Mouse (Mus musculus): ENCODE measurements around the gene Fxn. TPM values are rescaled to one million over a fixed set of nuclear protein-coding genes. Genes with fewer than 3 reads are reported as not detected.
A peak's percentile ranks its signal among the peaks of the same experiment; 100 is the strongest.

Gene Fxn
- polyA plus RNA-seq (2015; fragmentation: Nextera tagmentation; extraction: Ambion mirVana) = 55.4 and 56.7 TPM in 2 replicates

- peak within 1 kb of the TSS; percentile 80 for H3K9ac ChIP-seq
- H3K27ac ChIP-seq = peak within 1 kb of the TSS; percentile 85
- ATAC-seq = peak; percentile 97
- WGBS = 1% methylated on average over 12 of the region's 22 CpGs
- no peaks in the 10 kb centered on the region for H3K27me3 ChIP-seq
- H3K9me3 ChIP-seq (replicated peaks) = no peaks in the 10 kb centered on the region
- peaks cover 14% of the 10 kb centered on the region for H3K36me3 ChIP-seq (ENCODE audit: poor library complexity, severe bottlenecking)
- H3K4me2 ChIP-seq = peak within 1 kb of the TSS; percentile 87
- H3K4me3 ChIP-seq = peak within 1 kb of the TSS; percentile 66
- peaks cover 12% of the 10 kb centered on the region for H3K4me1 ChIP-seq
Observed at GRCm38 (mm10) chr19:24280601-24281228, at the start of gene Fxn. Gene Fxn, minus strand, starts transcription at chr19:24280605.

DNA sequence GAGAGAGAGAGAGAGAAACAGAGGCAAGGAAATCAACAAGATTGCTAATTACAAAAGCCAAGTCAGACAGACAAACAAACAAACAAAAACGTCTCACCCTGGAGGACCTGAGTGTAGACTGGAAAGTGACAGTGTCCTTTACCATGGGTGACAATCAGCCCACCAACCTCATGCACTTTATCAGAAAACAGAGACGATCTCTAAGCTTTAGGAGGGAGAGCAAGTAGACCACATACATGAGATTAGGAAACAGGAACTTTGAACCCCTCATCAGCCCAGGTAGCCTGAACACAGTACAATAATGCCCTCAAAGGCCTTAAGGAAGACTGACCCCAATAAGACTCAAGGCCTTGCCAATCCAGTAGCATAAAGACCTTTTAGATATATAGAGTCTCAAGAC is 47.5 kb upstream of the Fxn start:
- Histone ChIP-seq H3K27ac (no peak overlapping the region), H3K4me1 (peaks cover 37% of the 10 kb centered on the region), H3K4me2 (no peak overlapping the region), H3K9ac (no peak overlapping the region), H3K27me3 (no peaks in the 10 kb centered on the region), H3K9me3 (replicated peaks) (no peaks in the 10 kb centered on the region), H3K4me3 (no peak overlapping the region), H3K36me3 (ENCODE audit: poor library complexity, severe bottlenecking) (no peaks in the 10 kb centered on the region)
- WGBS = 79% methylated on average over 2 of the region's 2 CpGs
- no peak for ATAC-seq

- peak; percentile 69; the same call in 1 of the 2 replicates for ATAC-seq
- H3K27ac ChIP-seq = no peak overlapping the region
- 8% methylated on average over 1 of the region's 1 CpGs for WGBS
Observed at GRCm38 (mm10) chr19:24326969-24327368, 46.6 kb upstream of the Fxn start.

DNA sequence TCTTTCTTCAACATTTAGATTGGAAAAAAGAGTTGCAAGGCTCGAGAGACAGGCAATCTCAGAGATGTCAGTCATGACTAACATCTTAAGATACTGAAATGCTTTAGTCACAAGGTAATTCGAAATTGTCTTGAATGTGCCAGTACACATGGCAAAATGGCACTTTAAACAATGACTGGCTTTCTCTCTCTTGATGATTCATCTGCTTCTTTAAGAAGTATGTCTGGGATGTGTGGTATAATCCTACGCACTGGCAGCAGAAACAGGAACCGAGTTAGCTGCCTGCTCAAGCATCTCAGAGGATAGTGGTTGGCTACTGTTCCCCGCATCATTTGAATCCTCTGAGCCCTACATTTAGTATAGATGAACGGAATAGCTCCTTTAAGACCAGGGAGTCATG is 45.3 kb upstream of the Fxn start:
- H3K4me1 ChIP-seq = peaks cover 37% of the 10 kb centered on the region
- H3K9me3 ChIP-seq (replicated peaks) = no peaks in the 10 kb centered on the region
- 85% methylated on average over 6 of the region's 6 CpGs for WGBS
- no peak overlapping the region for H3K9ac ChIP-seq
- H3K27ac ChIP-seq = no peak overlapping the region
- H3K4me2 ChIP-seq = no peak overlapping the region
- no peaks in the 10 kb centered on the region for H3K36me3 ChIP-seq (ENCODE audit: poor library complexity, severe bottlenecking)
- H3K4me3 ChIP-seq = no peak overlapping the region
- 0 out of 2 replicates have a peak, but pooled peaks cover 2% of the 10 kb centered on the region for H3K27me3 ChIP-seq
- ATAC-seq = no peak

More at GRCm38 (mm10) chr19:24326969-24327368, 46.6 kb upstream of the Fxn start:
- H3K4me1 ChIP-seq = peaks cover 37% of the 10 kb centered on the region
- no peak overlapping the region for H3K9ac ChIP-seq
- no peaks in the 10 kb centered on the region for H3K9me3 ChIP-seq (replicated peaks)
- no peaks in the 10 kb centered on the region for H3K36me3 ChIP-seq (ENCODE audit: poor library complexity, severe bottlenecking)
- H3K4me3 ChIP-seq = no peak overlapping the region
- no peak overlapping the region for H3K4me2 ChIP-seq
- no peaks in the 10 kb centered on the region for H3K27me3 ChIP-seq

GRCm38 (mm10) chr19:24323841-24324613 is 43.6 kb upstream of the Fxn start:
- Histone ChIP-seq H3K4me2 (no peak overlapping the region), H3K27ac (no peak overlapping the region), H3K4me1 (peaks cover 37% of the 10 kb centered on the region), H3K4me3 (no peak overlapping the region), H3K9ac (no peak overlapping the region), H3K27me3 (0 out of 2 replicates have a peak, but pooled peaks cover 2% of the 10 kb centered on the region), H3K9me3 (replicated peaks) (no peaks in the 10 kb centered on the region), H3K36me3 (ENCODE audit: poor library complexity, severe bottlenecking) (no peaks in the 10 kb centered on the region)
- no peak for ATAC-seq
- WGBS = 38% methylated on average over 10 of the region's 10 CpGs

DNA sequence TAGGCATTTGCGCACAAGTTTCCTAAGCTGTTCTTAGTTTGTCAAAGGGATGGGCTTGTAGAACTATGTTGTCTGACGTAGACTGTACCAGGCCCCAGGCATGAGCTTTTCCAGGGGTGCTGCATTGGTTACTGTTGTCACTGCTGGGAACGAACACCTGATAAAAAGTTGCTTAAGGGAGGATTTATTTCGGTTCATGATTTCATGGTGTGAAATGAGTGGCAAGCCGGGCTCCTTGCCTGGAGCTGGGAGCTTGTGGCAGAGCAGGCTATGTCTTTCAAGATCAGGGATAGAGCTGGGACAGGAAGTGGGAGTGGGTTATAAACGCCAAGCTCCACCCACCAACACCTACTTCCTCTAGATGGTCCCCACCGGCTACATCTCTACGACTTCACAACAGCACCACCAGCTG is 41.5 kb upstream of the Fxn start:
- no peak overlapping the region for H3K27ac ChIP-seq
- peaks cover 49% of the 10 kb centered on the region for H3K4me1 ChIP-seq
- no peak overlapping the region for H3K4me2 ChIP-seq
- H3K27me3 ChIP-seq = 0 out of 2 replicates have a peak, but pooled peaks cover 2% of the 10 kb centered on the region
- no peak overlapping the region for H3K9ac ChIP-seq
- no peaks in the 10 kb centered on the region for H3K9me3 ChIP-seq (replicated peaks)
- 92% methylated on average over 8 of the region's 8 CpGs for WGBS
- ATAC-seq = no peak
- H3K4me3 ChIP-seq = no peak overlapping the region
- no peaks in the 10 kb centered on the region for H3K36me3 ChIP-seq (ENCODE audit: poor library complexity, severe bottlenecking)

DNA sequence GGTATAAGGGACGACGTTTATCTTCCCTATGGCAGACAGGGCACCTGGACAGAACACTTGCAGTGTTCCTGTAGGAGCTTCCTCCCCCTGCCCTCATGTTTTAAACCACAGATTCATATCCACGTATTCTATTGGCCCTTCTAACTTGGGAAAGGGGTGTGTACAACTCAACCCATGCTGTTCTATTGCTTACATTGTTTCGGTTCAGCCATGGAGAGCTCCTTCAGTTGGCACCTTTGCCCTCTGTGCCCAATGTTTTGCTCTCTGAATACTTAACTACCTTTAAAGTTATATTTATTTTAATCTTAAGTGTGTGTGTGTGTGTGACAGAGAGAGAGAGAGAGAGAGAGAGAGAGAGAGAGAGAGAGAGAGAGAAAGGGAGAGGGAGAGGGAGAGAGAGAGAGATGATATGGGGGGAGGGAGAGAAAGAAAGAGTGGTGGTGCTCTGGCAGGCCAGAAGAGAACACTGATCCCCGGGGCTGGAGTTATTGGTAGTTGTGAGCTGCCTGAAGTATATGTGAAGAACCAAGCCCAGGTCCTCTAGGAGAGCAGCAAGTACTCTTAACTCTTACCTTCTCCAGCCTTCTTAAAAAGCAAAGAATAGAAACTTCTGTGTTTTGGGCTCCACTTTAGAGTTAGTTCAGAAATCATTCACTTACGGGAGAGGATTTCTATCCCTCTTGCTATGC is 41.0 kb upstream of the Fxn start:
- WGBS = 90% methylated on average over 6 of the region's 6 CpGs
- 0 out of 2 replicates have a peak, but pooled peaks cover 2% of the 10 kb centered on the region for H3K27me3 ChIP-seq
- H3K4me3 ChIP-seq = no peak overlapping the region
- no peak overlapping the region for H3K27ac ChIP-seq
- H3K4me2 ChIP-seq = no peak overlapping the region
- H3K9me3 ChIP-seq (replicated peaks) = no peaks in the 10 kb centered on the region
- H3K9ac ChIP-seq = no peak overlapping the region
- peaks cover 49% of the 10 kb centered on the region for H3K4me1 ChIP-seq
- no peaks in the 10 kb centered on the region for H3K36me3 ChIP-seq (ENCODE audit: poor library complexity, severe bottlenecking)
- ATAC-seq = no peak

DNA sequence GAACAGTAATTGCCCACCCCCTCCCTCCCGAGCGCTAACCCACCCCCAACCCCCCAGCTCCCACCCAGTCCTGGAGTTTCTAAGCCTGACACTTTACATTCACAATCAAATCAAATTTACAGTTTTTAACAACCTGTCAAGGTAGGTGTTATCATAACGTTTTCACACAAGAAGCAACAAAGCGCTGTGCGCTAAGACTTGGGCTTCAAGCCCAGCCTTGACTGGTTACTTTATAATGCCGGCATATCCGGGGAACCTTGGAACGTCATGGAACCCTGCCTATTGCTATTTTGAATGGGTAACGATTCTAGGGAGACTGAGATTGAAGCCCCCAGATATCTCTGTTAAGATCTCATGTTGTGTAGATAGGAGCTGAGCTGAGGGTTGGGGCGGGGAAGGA is 37.8 kb upstream of the Fxn start:
- ATAC-seq = 0 out of 2 replicates have a peak, but pooled peaks have one; percentile 12
- Histone ChIP-seq H3K27me3 (0 out of 2 replicates have a peak, but pooled peaks cover 2% of the 10 kb centered on the region), H3K9ac (no peak overlapping the region), H3K4me1 (peaks cover 36% of the 10 kb centered on the region), H3K27ac (peak overlapping the region; percentile 19; the same call in 1 of the 2 replicates), H3K4me2 (no peak overlapping the region), H3K4me3 (no peak overlapping the region), H3K9me3 (replicated peaks) (no peaks in the 10 kb centered on the region), H3K36me3 (ENCODE audit: poor library complexity, severe bottlenecking) (no peaks in the 10 kb centered on the region)
- WGBS = 61% methylated on average over 10 of the region's 10 CpGs

DNA sequence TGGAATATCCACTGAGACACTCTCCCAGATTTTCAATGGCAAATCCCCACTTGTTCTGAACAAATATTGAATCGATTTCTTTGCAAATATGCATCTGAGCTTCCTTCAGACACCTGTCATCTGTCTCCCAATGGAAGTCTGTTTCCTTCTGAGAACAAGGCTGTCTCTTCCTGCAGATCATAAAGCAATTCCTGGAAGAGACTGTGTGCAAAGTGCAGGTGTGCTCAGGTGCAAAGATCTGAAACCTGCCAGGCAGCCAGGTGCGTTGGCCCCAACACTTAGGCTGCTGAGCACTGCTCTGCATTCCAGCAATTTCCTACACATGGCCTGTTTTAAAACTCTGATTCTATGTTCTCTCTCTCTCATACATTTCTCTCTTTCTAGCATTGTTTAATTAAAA is 37.3 kb upstream of the Fxn start:
- Histone ChIP-seq H3K27me3 (0 out of 2 replicates have a peak, but pooled peaks cover 2% of the 10 kb centered on the region), H3K4me1 (peaks cover 39% of the 10 kb centered on the region), H3K27ac (peak overlapping the region; percentile 55; the same call in 1 of the 2 replicates), H3K36me3 (ENCODE audit: poor library complexity, severe bottlenecking) (no peaks in the 10 kb centered on the region), H3K4me3 (no peak overlapping the region), H3K9me3 (replicated peaks) (no peaks in the 10 kb centered on the region), H3K4me2 (no peak overlapping the region), H3K9ac (no peak overlapping the region)
- no peak for ATAC-seq
- 89% methylated on average over 2 of the region's 2 CpGs for WGBS

DNA sequence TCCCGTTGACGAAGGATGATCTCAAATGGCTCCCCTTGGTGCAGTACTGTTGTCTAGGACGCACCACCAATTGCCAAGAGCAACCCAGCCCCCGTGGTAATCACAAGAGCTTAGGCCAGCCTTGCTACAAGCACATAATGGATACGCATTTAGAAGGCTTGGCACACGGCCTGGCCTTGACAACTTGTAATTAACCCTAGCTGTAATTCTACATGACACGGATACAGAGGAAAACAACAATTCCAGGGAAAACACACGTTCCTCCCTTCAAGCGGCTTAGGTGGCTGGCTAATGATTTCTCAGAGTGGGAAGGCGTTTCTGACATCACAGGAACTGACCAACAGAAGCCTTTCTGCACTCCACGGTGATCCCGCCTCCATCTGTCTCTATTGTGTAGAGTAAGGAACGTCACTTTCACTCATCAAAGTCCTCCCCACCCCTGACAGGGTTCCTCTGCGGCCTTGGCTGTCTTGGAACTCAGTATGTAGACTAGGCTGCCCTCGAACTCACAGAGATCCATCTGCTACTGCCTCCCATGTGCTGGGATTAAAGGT is 36.7 kb upstream of the Fxn start:
- Histone ChIP-seq H3K4me2 (peak overlapping the region; percentile 27), H3K27ac (peak overlapping the region; percentile 55), H3K27me3 (0 out of 2 replicates have a peak, but pooled peaks cover 2% of the 10 kb centered on the region), H3K9ac (no peak overlapping the region), H3K9me3 (replicated peaks) (no peaks in the 10 kb centered on the region), H3K4me3 (no peak overlapping the region), H3K4me1 (peaks cover 42% of the 10 kb centered on the region), H3K36me3 (ENCODE audit: poor library complexity, severe bottlenecking) (no peaks in the 10 kb centered on the region)
- peak; percentile 91 for ATAC-seq
- 14% methylated on average over 15 of the region's 15 CpGs for WGBS

DNA sequence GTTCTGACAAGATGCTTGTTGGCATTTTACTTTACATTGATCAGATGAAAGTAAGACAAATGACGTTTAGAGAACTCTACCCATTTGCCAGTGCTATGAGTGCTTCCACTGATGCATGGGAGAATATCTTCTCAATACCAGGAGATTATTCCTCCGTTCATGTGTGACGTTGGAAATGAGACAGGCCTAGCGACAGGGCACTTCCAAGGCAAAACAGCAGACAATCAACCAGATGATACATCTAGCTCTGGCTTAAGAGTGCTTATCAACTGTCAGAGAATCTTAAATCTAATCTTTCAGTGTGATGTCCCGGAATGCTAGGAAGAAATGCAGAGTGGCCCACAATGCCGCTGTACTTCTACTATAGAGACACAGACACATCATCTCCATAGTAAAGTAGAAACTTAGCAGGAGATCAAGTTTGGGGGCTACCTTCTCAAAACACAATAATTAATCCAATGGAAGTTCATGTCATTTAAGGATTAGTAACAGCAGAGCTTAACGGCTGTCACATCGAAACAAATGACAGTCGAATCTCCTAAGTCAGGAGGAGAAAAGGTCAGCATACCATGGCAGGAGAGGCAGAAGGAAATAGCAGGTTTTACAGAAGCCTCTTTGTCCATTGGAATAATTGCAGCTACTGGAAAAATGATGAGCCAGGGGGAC is 35.8 kb upstream of the Fxn start:
- Histone ChIP-seq H3K4me2 (peak overlapping the region; percentile 27; the same call in 1 of the 2 replicates), H3K27me3 (0 out of 2 replicates have a peak, but pooled peaks cover 2% of the 10 kb centered on the region), H3K9me3 (replicated peaks) (no peaks in the 10 kb centered on the region), H3K36me3 (ENCODE audit: poor library complexity, severe bottlenecking) (no peaks in the 10 kb centered on the region), H3K27ac (no peak overlapping the region; the same call in 1 of the 2 replicates), H3K4me3 (no peak overlapping the region), H3K9ac (no peak overlapping the region), H3K4me1 (peaks cover 45% of the 10 kb centered on the region)
- 58% methylated on average over 9 of the region's 9 CpGs for WGBS
- no peak for ATAC-seq

Measured in forebrain, embryonic 13.5 days (tissue).